Mouse (Mus musculus) brain, embryonic 14.5 days (tissue): Measurements from ENCODE around the gene Kmt5b.

Experiments used
- CTCF ChIP-seq: fragments of 200-500 bp; IDR thresholded peaks from 2 replicates; pipeline ENCODE4 v1.5.1; 2012; ENCODE audit warnings: inconsistent platforms, mild to moderate bottlenecking, moderate library complexity, borderline replicate concordance; ENCODE audit not compliant: insufficient read depth, insufficient read length; ENCODE audit errors: extremely low read depth
- POLR2A ChIP-seq: fragments of 200-500 bp; IDR thresholded peaks from 2 replicates; pipeline ENCODE4 v1.6.1; 2012; ENCODE audit warnings: mild to moderate bottlenecking, inconsistent platforms, borderline replicate concordance; ENCODE audit not compliant: poor library complexity, insufficient read depth, insufficient read length, severe bottlenecking; ENCODE audit errors: extremely low read depth

GRCm38 (mm10) chr19:3742716-3743115 lies 24.5 kb upstream of the Kmt5b start:
- TF ChIP-seq POLR2A (no peak), CTCF (no peak)
